Comparison of ENCODE assay signal across 1 mouse cellular context in the genomic region with DNA sequence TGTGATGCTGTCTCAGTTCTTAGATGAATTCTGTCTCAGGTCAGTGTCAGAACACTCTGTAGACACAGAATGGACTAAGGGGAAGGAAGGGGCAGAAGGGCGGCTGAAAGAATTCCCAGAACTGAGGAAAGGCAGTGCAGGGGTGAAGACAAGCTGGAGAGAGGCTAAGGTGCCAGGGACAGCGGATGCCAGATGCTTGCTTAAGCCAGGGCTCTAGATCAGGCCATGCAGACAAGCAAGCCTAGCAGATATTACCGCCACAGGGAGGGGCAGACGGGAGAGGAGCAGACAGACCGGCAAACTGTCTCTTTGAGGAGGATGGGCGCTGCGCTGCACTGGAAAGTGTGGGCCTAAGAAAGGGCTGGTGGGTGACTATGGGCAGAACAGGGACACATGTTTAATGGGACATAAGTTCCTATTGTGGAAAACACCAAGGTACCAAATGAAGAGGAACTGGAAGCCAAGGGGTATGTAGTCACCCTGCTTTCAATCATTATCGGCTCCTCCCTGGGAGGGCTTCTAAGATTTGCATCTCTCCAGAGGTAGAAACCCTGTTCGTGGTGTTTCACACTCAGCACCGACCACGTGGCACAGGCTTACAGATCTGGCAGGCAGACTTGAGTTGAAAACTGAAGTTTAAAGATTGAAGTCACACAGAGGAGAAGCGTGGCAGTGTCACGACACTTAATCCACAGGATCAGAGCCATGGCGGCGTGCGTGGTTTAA.
TF ChIP-seq lines count a peak whose summit lies in the region.

No protein-coding gene starts in this region.

TF ChIP-seq in CH12.LX, 34 proteins besides CTCF, POLR2A, EP300 and RAD21 (continued from another document):
- TF ChIP-seq NRF1 (IDR thresholded peaks at IDR 0.05; ENCODE audit: low read depth, low read length) (0 out of 2 replicates have a peak, but pooled peaks have one; percentile 5), UBTF (IDR thresholded peaks at IDR 0.05; ENCODE audit: low read depth, low read length) (no peak), ETS1 (conservative IDR thresholded peaks at IDR 0.05; ENCODE audit: low read depth, low read length) (peak; percentile 68), SMC3 (IDR thresholded peaks at IDR 0.05; ENCODE audit: low read depth, low read length) (peak; percentile 13; the same call in 1 of the 2 replicates), MEF2A (IDR thresholded peaks at IDR 0.05; ENCODE audit: borderline replicate concordance, low read depth, low read length) (peak; percentile 17; the same call in 1 of the 2 replicates), PAX5 (IDR thresholded peaks at IDR 0.05; ENCODE audit: low read length) (no peak), TCF12 (IDR thresholded peaks at IDR 0.05; ENCODE audit: low read depth, low read length) (peak; percentile 14; the same call in 1 of the 2 replicates), CHD1 (IDR thresholded peaks at IDR 0.05; ENCODE audit: low read depth, low read length) (no peak), JUN (IDR thresholded peaks at IDR 0.05; ENCODE audit: insufficient read depth, low read depth, low read length) (peak; percentile 18; the same call in 1 of the 2 replicates), NELFE (IDR thresholded peaks at IDR 0.05; ENCODE audit: low read depth, low read length) (peak; percentile 49; the same call in 1 of the 2 replicates), SIN3A (IDR thresholded peaks at IDR 0.05; ENCODE audit: low read length) (peak; percentile 55; the same call in 1 of the 2 replicates), MAZ (IDR thresholded peaks at IDR 0.05; ENCODE audit: low read depth, low read length) (no peak), JUND (conservative IDR thresholded peaks at IDR 0.05; ENCODE audit: low read depth, low read length) (0 out of 2 replicates have a peak, but pooled peaks have one; percentile 24), ZMIZ1 (IDR thresholded peaks at IDR 0.05; ENCODE audit: low read depth, low read length) (0 out of 2 replicates have a peak, but pooled peaks have one; percentile 68), MAX (IDR thresholded peaks at IDR 0.05; ENCODE audit: low read length) (peak; percentile 100)
TF ChIP-seq in CH12.LX: peak in this region for 18.
